In the genomic region with DNA sequence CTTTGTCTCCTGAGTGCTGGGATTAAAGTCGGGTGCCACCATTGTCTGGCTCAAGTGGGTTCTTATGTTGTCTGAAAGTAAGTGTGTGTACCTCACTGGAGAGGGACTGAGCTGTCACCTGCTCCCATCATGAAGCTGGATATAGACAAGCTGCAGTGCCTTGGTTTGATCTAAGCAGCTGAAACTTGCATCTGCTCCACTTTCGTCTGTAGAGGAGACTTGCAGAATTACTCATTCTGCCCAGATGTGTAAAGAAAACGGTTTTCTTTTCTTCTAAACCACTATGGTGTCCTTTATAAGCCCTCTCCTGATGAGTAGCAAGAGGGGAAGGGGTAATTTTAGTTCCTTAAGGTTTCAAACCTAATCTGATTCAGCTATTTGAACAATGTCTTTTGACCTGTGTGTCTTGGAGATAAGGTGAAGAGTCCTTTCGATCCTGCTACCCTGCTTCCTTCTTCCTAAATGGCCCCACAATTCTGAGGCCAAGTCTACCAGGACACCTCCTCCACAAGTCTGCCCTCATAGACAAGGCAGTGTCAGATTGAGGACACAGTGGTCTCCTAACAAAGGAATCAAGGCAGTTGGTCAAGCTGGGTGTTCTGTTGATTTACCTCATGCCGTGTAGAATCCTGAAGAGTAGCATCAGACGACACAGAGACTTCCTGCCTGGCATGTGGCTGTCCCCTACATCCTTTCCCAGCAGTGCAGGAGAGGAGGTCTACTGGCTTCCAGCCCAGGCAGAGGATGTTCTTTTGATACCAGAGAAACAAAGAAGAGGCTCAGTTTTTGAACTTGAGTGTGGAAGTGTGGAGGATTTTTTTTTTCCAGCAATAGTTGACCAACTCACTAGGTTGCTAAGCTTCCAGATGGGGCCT, we compare ENCODE assay signal across 12 mouse cellular contexts. TPM values are rescaled to one million over a fixed set of nuclear protein-coding genes. Genes with fewer than 3 reads are reported as not detected.
DNase-seq lines count a peak whose midpoint lies in the region; TF ChIP-seq lines count a peak whose summit lies in the region.
"Had no signal": no experiment of that assay in that cellular context is flagged by ENCODE, and none has a peak within 500 bp of the region (broad histone marks: within the 10 kb centered on the region; RNA-seq: fewer than 3 reads in every experiment).

No protein-coding gene starts in this region.

- H3K36me3 ChIP-seq in spleen, adult 2 months (ENCODE audit: control insufficient read depth, insufficient read depth, low read length), result no peaks in the 10 kb centered on the region
- H3K36me3 ChIP-seq: limb, embryonic 12.5 days; midbrain, embryonic 10.5 days; neural tube, embryonic 12.5 days had no signal

- no peak for TF ChIP-seq CTCF in spleen, adult 2 months (IDR thresholded peaks at IDR 0.05; ENCODE audit: extremely low read depth, insufficient read depth, insufficient read length, insufficient replicate concordance)

- no peak for TF ChIP-seq POLR2A in spleen, adult 2 months (IDR thresholded peaks at IDR 0.05; ENCODE audit: low read depth, low read length)

- H3K4me1 ChIP-seq in spleen, adult 2 months (ENCODE audit: control insufficient read depth, insufficient read depth, insufficient read length), result peaks cover 12% of the 10 kb centered on the region; the same call in 1 of the 2 replicates
- H3K4me1 ChIP-seq: limb, embryonic 12.5 days; midbrain, embryonic 10.5 days; neural tube, embryonic 12.5 days had no signal

- intact Hi-C loops in heart, postnatal 25 days (cut with DNase I), result no loop called here
- intact Hi-C loops in gastrocnemius, postnatal 14 days (cut with DNase I; ENCODE audit: low total_unique reads), result no loop called here
- intact Hi-C loops in gastrocnemius, postnatal 36 days (cut with DNase I), result loop anchor here (5.0 kb wide), 1 partner anchor 74 kb away; no protein-coding TSS in a partner anchor

- 0 out of 2 replicates have a peak overlapping the region, but pooled peaks have one; percentile 13 for H3K27ac ChIP-seq in spleen, adult 2 months (ENCODE audit: insufficient read depth, low read length)
- H3K27ac ChIP-seq: hindbrain, embryonic 14.5 days; limb, embryonic 12.5 days; midbrain, embryonic 10.5 days; neural tube, embryonic 12.5 days had no signal

- H3K4me3 ChIP-seq in spleen, adult 2 months (ENCODE audit: extremely low read depth, insufficient read depth, insufficient read length), result no peak overlapping the region
- H3K4me3 ChIP-seq: limb, embryonic 12.5 days; midbrain, embryonic 10.5 days; neural tube, embryonic 12.5 days had no signal

- WGBS in spleen, adult 2 months, result 48% methylated on average over 6 of the region's 6 CpGs

- H3K27me3 ChIP-seq in spleen, adult 2 months (ENCODE audit: control insufficient read depth, insufficient read depth, low read length), result no peaks in the 10 kb centered on the region
- H3K27me3 ChIP-seq: limb, embryonic 12.5 days; neural tube, embryonic 12.5 days had no signal

- peak; percentile 29 to 56 for DNase-seq in heart, adult 18-20 months
- no peak for DNase-seq in heart, postnatal 25 days (ENCODE audit: low spot score)
- no peak for DNase-seq in spleen, adult 2 months (ENCODE audit: low read depth in 1 of 2, low spot score in 2 of 2)
- no peak for DNase-seq in spleen, postnatal 36 days (ENCODE audit: low spot score in 2 of 2)
- DNase-seq in lung, postnatal 14 days, result peak; percentile 67
- no peak for DNase-seq in gastrocnemius, postnatal 14 days
- no peak for DNase-seq in embryo, embryonic 10 days (ENCODE audit: low spot score)
- no peak for DNase-seq in gastrocnemius, postnatal 36 days

RNA-seq across cellular contexts. Expression of gene Rap1a, which starts 17.2 kb away (rescaled TPM):
- 100 to 1,000 TPM; 106 to 109 TPM for total RNA-seq in heart, adult 18-20 months (2021)
- total RNA-seq in heart, postnatal 25 days (2021), result 100 to 1,000 TPM; 103 to 105 TPM
- 6.5 and 8.0 TPM in 2 replicates for polyA plus RNA-seq in spleen, adult 2 months (2012; rRNA removed)
- 100 to 1,000 TPM in 1 of 2 experiments, 10 to 100 TPM in 1; 95.3 to 107 TPM for total RNA-seq in gastrocnemius, postnatal 14 days (2021)
- 10 to 100 TPM; 81.0 to 87.5 TPM for total RNA-seq in gastrocnemius, postnatal 36 days (2021)

RNA-seq across cellular contexts. Expression of gene Adora3, which starts 52.3 kb away (rescaled TPM):
- not detected for total RNA-seq in heart, adult 18-20 months (2021)
- total RNA-seq in heart, postnatal 25 days (2021), result under 1 TPM; 0.21 to 0.25 TPM
- polyA plus RNA-seq in spleen, adult 2 months (2012; rRNA removed), result 0.32 and 0.63 TPM in 2 replicates
- total RNA-seq in gastrocnemius, postnatal 14 days (2021), result not detected
- total RNA-seq in gastrocnemius, postnatal 36 days (2021), result not detected
- polyA plus RNA-seq: limb, embryonic 12.5 days; midbrain, embryonic 10.5 days; neural tube, embryonic 12.5 days had no signal

RNA-seq across cellular contexts. Expression of gene Tmigd3, which starts 52.3 kb away (rescaled TPM):
- under 1 TPM in 1 of 2 experiments, not detected in 1; 0.30 TPM for total RNA-seq in heart, adult 18-20 months (2021)
- not detected for total RNA-seq in heart, postnatal 25 days (2021)
- 0.85 and 1.1 TPM in 2 replicates for polyA plus RNA-seq in spleen, adult 2 months (2012; rRNA removed)
- total RNA-seq in gastrocnemius, postnatal 14 days (2021), result not detected
- total RNA-seq in gastrocnemius, postnatal 36 days (2021), result not detected
- polyA plus RNA-seq: hindbrain, embryonic 14.5 days; midbrain, embryonic 10.5 days; neural tube, embryonic 12.5 days had no signal

Comparison
In these comparisons a context has a peak if more than half of its experiments do, and no peak if none do; other contexts are left out.
1. DNase-seq: peak in heart, adult 18-20 months (2 of 2) and lung, postnatal 14 days (single experiment); none in heart, postnatal 25 days (single experiment), spleen, adult 2 months (0 of 2), spleen, postnatal 36 days (0 of 2), gastrocnemius, postnatal 14 days (single experiment), embryo, embryonic 10 days (single experiment) and gastrocnemius, postnatal 36 days (0 of 2).